Mouse (Mus musculus): ENCODE data around the gene Magi2. TPM values are rescaled to one million over a fixed set of nuclear protein-coding genes. Genes with fewer than 3 reads are reported as not detected.

The Magi2 gene
- polyA plus RNA-seq, 1 experiment from 2014 or later, result 39.5 TPM

GRCm38 (mm10) chr5:20087083-20087482 is 860.2 kb downstream of the Magi2 start:
- Histone ChIP-seq H3K9me3 (replicated peaks) (no peaks in the 10 kb centered on the region), H3K27me3 (replicated peaks) (no peaks in the 10 kb centered on the region), H3K4me1 (no peaks in the 10 kb centered on the region), H3K4me2 (no peak overlapping the region), H3K9ac (replicated peaks) (no peak overlapping the region), H3K4me3 (replicated peaks) (no peak overlapping the region), H3K27ac (replicated peaks) (no peak overlapping the region), H3K36me3 (no peaks in the 10 kb centered on the region)
- WGBS, result 71% methylated on average over 6 of the region's 6 CpGs
- no peak for ATAC-seq (ENCODE audit: low FRiP score)

GRCm38 (mm10) chr5:20103869-20104268 is 877.0 kb downstream of the Magi2 start:
- no peaks in the 10 kb centered on the region for H3K9me3 ChIP-seq (replicated peaks)
- peaks cover 11% of the 10 kb centered on the region for H3K4me1 ChIP-seq
- peak; percentile 57 for ATAC-seq (ENCODE audit: low FRiP score)
- no peak overlapping the region for H3K4me2 ChIP-seq
- no peaks in the 10 kb centered on the region for H3K27me3 ChIP-seq (replicated peaks)
- H3K9ac ChIP-seq (replicated peaks), result no peak overlapping the region
- H3K36me3 ChIP-seq, result no peaks in the 10 kb centered on the region
- H3K27ac ChIP-seq (replicated peaks), result no peak overlapping the region
- no peak overlapping the region for H3K4me3 ChIP-seq (replicated peaks)

DNA sequence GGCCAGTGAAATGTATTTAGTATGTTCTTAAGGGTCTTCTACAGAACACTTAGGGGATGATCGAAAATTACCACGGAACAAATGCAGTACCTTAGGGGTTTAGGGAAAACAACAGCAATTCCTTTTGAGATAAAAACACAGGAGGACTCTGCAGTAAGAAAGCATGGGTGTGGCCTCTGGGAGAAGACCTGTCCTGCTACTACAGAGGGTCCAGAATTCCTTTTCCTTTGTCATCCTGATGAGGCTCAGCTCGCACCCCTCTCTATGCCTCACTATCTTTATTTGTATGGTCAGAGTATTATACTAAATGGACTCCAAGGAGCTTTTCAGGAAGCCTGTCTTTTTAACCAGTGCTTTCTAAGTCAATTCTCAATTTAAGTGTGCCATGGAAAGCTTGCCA is 877.7 kb downstream of the Magi2 start:
- Histone ChIP-seq H3K9me3 (replicated peaks) (no peaks in the 10 kb centered on the region), H3K4me3 (replicated peaks) (no peak overlapping the region), H3K9ac (replicated peaks) (no peak overlapping the region), H3K4me2 (no peak overlapping the region), H3K27me3 (replicated peaks) (no peaks in the 10 kb centered on the region), H3K36me3 (no peaks in the 10 kb centered on the region), H3K27ac (replicated peaks) (no peak overlapping the region), H3K4me1 (peaks cover 11% of the 10 kb centered on the region)
- WGBS, result 53% methylated on average over 3 of the region's 3 CpGs
- 0 out of 2 replicates have a peak, but pooled peaks have one; percentile 14 for ATAC-seq (ENCODE audit: low FRiP score)

- Histone ChIP-seq H3K9me3 (replicated peaks) (no peaks in the 10 kb centered on the region), H3K27me3 (replicated peaks) (no peaks in the 10 kb centered on the region), H3K4me2 (no peak overlapping the region), H3K36me3 (no peaks in the 10 kb centered on the region), H3K4me1 (0 out of 2 replicates have a peak, but pooled peaks cover 3% of the 10 kb centered on the region), H3K4me3 (replicated peaks) (no peak overlapping the region), H3K27ac (replicated peaks) (no peak overlapping the region), H3K9ac (replicated peaks) (no peak overlapping the region)
- no peak for ATAC-seq (ENCODE audit: low FRiP score)
- 84% methylated on average over 3 of the region's 3 CpGs for WGBS
These were observed 882.7 kb downstream of the Magi2 start for GRCm38 (mm10) chr5:20109496-20109895.

DNA sequence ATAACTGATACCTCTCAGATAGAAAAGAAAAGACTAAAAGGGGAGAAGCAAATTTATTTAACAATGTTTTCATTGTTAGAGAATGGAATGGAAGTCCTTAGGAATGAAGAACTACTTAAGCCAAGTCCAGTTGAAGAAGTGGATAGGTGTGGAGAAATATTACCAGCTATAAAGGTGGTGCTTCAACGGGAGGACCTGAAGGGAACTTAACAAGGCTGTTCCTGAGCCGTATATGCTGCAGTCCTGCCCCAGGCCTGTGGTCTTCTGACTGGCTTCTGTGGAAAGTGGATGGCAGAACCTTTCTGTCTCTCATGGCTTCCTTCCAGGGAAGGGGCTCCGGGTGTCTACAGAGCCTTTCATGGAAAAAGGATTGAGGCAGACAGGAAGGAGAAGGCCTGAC is 890.3 kb downstream of the Magi2 start:
- Histone ChIP-seq H3K9me3 (replicated peaks) (no peaks in the 10 kb centered on the region), H3K27me3 (replicated peaks) (no peaks in the 10 kb centered on the region), H3K4me2 (no peak overlapping the region), H3K36me3 (no peaks in the 10 kb centered on the region), H3K9ac (replicated peaks) (no peak overlapping the region), H3K4me3 (replicated peaks) (no peak overlapping the region), H3K4me1 (no peaks in the 10 kb centered on the region), H3K27ac (replicated peaks) (no peak overlapping the region)
- no peak for ATAC-seq (ENCODE audit: low FRiP score)
- 93% methylated on average over 3 of the region's 3 CpGs for WGBS

- WGBS, result 33% methylated on average over 2 of the region's 2 CpGs
- Histone ChIP-seq H3K9me3 (replicated peaks) (no peaks in the 10 kb centered on the region), H3K4me2 (peak overlapping the region; percentile 17)
These were observed 913.4 kb downstream of the Magi2 start for GRCm38 (mm10) chr5:20140235-20140634.

GRCm38 (mm10) chr5:20140662-20141444 is 914.0 kb downstream of the Magi2 start:
- no peak overlapping the region for H3K27ac ChIP-seq (replicated peaks)

More at GRCm38 (mm10) chr5:20140235-20140634, 913.4 kb downstream of the Magi2 start:
- Histone ChIP-seq H3K4me3 (replicated peaks) (no peak overlapping the region), H3K9ac (replicated peaks) (no peak overlapping the region), H3K27me3 (replicated peaks) (no peaks in the 10 kb centered on the region), H3K27ac (replicated peaks) (peak overlapping the region; percentile 7; the same call in 1 of the 2 replicates), H3K4me1 (peaks cover 22% of the 10 kb centered on the region), H3K36me3 (no peaks in the 10 kb centered on the region)
- peak; percentile 6; the same call in 1 of the 2 replicates for ATAC-seq (ENCODE audit: low FRiP score)

DNA sequence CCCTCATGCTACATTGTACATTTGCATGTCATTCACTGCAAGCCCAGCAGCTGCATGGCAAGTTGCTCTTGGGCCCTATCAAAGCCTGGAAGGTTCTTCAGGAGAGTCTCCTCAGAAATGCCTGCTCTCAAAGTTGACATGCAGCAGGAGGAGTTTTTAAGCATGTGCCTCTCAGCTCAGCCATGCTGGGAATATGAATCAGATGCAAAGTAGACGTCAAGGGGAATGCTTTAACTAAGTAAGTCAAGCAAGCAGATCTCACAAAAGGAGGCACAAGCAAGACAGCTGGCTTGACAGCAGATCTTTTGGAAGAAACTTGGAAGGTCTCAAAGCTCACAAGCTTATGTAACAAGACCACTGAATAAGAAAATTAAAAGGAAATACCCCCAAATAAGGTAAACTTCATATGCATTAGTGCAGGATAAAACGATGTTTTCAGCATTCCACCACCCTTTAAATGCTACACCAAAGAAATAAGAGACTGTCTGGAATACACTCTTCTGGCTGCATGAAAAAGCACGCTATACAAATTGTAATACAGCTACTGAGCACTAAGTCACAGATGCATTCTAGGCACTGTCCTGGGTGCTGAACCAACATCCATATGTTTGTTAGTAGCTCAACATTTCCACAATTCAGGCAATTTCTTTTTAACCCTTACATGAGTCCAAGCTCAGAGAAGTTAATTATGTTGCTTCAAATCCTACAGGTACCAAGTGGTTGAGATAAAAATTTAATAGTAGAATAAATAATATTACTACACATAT is 926.7 kb downstream of the Magi2 start:
- no peak overlapping the region for H3K9ac ChIP-seq (replicated peaks)
- no peaks in the 10 kb centered on the region for H3K9me3 ChIP-seq (replicated peaks)
- ATAC-seq (ENCODE audit: low FRiP score), result no peak
- H3K27me3 ChIP-seq (replicated peaks), result no peaks in the 10 kb centered on the region
- H3K36me3 ChIP-seq, result no peaks in the 10 kb centered on the region
- no peak overlapping the region for H3K4me2 ChIP-seq
- WGBS, result 38% methylated on average over 3 of the region's 3 CpGs
- H3K27ac ChIP-seq (replicated peaks), result no peak overlapping the region
- H3K4me1 ChIP-seq, result no peaks in the 10 kb centered on the region
- H3K4me3 ChIP-seq (replicated peaks), result no peak overlapping the region

More at GRCm38 (mm10) chr5:20140662-20141444, 914.0 kb downstream of the Magi2 start:
- 33% methylated on average over 10 of the region's 10 CpGs for WGBS
- no peaks in the 10 kb centered on the region for H3K36me3 ChIP-seq
- H3K4me3 ChIP-seq (replicated peaks), result no peak overlapping the region
- peaks cover 22% of the 10 kb centered on the region for H3K4me1 ChIP-seq
- H3K9me3 ChIP-seq (replicated peaks), result no peaks in the 10 kb centered on the region
- H3K4me2 ChIP-seq, result peak overlapping the region; percentile 17
- peak; percentile 45; the same call in 1 of the 2 replicates for ATAC-seq (ENCODE audit: low FRiP score)
- no peak overlapping the region for H3K9ac ChIP-seq (replicated peaks)
- no peaks in the 10 kb centered on the region for H3K27me3 ChIP-seq (replicated peaks)

DNA sequence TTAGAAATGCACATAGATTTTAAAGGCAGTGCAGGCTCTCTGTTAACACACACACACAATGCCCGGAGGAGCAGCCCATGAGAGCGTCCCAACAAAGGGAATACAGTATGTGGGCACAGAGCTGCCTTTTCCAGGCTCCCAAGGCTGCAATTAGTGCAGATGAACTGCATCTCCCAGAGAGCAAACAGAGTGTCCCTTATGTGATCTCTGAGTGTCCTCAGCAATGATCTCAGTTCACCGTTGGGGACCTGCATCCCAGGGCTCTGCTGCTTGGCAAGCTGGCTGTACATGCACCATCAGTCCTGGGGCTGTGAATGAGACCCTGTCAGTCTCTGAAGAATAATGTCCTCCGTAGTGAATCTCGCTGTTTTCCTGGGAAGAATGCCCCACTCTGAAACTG is 969.9 kb downstream of the Magi2 start:
- no peaks in the 10 kb centered on the region for H3K36me3 ChIP-seq
- 0 out of 2 replicates have a peak overlapping the region, but pooled peaks have one; percentile 0 for H3K4me2 ChIP-seq
- no peak overlapping the region for H3K4me3 ChIP-seq (replicated peaks)
- peak; percentile 94 for ATAC-seq (ENCODE audit: low FRiP score)
- H3K4me1 ChIP-seq, result peaks cover 13% of the 10 kb centered on the region
- H3K27ac ChIP-seq (replicated peaks), result peak overlapping the region; percentile 70
- 6% methylated on average over 5 of the region's 5 CpGs for WGBS
- H3K9me3 ChIP-seq (replicated peaks), result no peaks in the 10 kb centered on the region
- H3K9ac ChIP-seq (replicated peaks), result no peak overlapping the region
- no peaks in the 10 kb centered on the region for H3K27me3 ChIP-seq (replicated peaks)

GRCm38 (mm10) chr5:20197395-20197794 is 970.6 kb downstream of the Magi2 start:
- Histone ChIP-seq H3K27me3 (replicated peaks) (no peaks in the 10 kb centered on the region), H3K9ac (replicated peaks) (no peak overlapping the region), H3K4me1 (peaks cover 13% of the 10 kb centered on the region), H3K27ac (replicated peaks) (peak overlapping the region; percentile 70), H3K4me2 (peak overlapping the region; percentile 13; the same call in 1 of the 2 replicates), H3K4me3 (replicated peaks) (no peak overlapping the region), H3K36me3 (no peaks in the 10 kb centered on the region), H3K9me3 (replicated peaks) (no peaks in the 10 kb centered on the region)
- 37% methylated on average over 9 of the region's 9 CpGs for WGBS
- peak; percentile 54 for ATAC-seq (ENCODE audit: low FRiP score)

GRCm38 (mm10) chr5:20201348-20201747 is 974.5 kb downstream of the Magi2 start:
- no peaks in the 10 kb centered on the region for H3K36me3 ChIP-seq
- 85% methylated on average over 1 of the region's 1 CpGs for WGBS
- H3K4me3 ChIP-seq (replicated peaks), result no peak overlapping the region
- no peak overlapping the region for H3K4me2 ChIP-seq
- H3K9ac ChIP-seq (replicated peaks), result no peak overlapping the region
- no peaks in the 10 kb centered on the region for H3K9me3 ChIP-seq (replicated peaks)
- no peak for ATAC-seq (ENCODE audit: low FRiP score)
- H3K27me3 ChIP-seq (replicated peaks), result no peaks in the 10 kb centered on the region
- H3K4me1 ChIP-seq, result peaks cover 13% of the 10 kb centered on the region
- H3K27ac ChIP-seq (replicated peaks), result no peak overlapping the region

DNA sequence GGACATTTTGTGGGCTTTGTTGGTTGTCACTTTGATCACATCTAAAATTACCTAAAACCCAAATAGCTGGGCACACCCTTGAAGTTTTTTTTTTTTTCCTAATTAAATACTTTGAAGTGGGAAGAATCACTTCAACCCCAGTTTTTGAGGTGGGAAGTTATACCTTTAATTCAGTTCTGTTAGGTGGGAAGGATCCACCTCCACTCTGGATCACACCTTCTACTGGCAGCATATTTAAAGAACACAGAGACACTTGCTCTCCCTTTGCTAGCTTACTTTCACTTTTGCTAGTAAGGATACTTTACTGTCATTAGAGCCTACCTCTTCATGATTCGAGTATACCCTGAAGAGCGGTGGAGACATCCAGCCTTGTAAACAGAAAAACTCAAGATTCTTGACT is 981.3 kb downstream of the Magi2 start:
- no peaks in the 10 kb centered on the region for H3K36me3 ChIP-seq
- no peaks in the 10 kb centered on the region for H3K4me1 ChIP-seq
- H3K9me3 ChIP-seq (replicated peaks), result no peaks in the 10 kb centered on the region
- H3K4me2 ChIP-seq, result no peak overlapping the region
- 95% methylated on average over 2 of the region's 2 CpGs for WGBS
- H3K9ac ChIP-seq (replicated peaks), result no peak overlapping the region
- H3K27ac ChIP-seq (replicated peaks), result no peak overlapping the region
- no peak overlapping the region for H3K4me3 ChIP-seq (replicated peaks)
- ATAC-seq (ENCODE audit: low FRiP score), result no peak
- no peaks in the 10 kb centered on the region for H3K27me3 ChIP-seq (replicated peaks)

Data from neural tube, embryonic 15.5 days (tissue).